Mouse (Mus musculus): ENCODE results near the gene Acp7.

GRCm38 (mm10) chr7:28557708-28558107, 73.4 kb downstream of the Acp7 start:
- TF ChIP-seq CTCF (IDR thresholded peaks at IDR 0.05; ENCODE audit: borderline replicate concordance, insufficient read depth, low read length) = no peak
- TF ChIP-seq POLR2A (IDR thresholded peaks at IDR 0.05; ENCODE audit: low read depth, low read length) = no peak
